Mouse (Mus musculus): ENCODE data around the gene Mtg1.

GRCm38 (mm10) chr7:140094954-140095353 lies 42.4 kb upstream of the Mtg1 start:
- TF ChIP-seq EP300 (IDR thresholded peaks at IDR 0.05; ENCODE audit: insufficient read depth, low read depth, low read length) (no peak), CTCF (IDR thresholded peaks at IDR 0.05) (no peak)

Data from heart, adult 2 months (tissue).